Mouse (Mus musculus) cerebellum, adult 2 months (tissue): ENCODE measurements around the gene Commd3.

Experiments
- CTCF ChIP-seq: fragments of 200-500 bp; IDR thresholded peaks from 2 replicates; pipeline ENCODE4 v1.5.1; 2011; ENCODE audit warnings: low read depth, mild to moderate bottlenecking, control low read depth, low read length, moderate library complexity, borderline replicate concordance; ENCODE audit not compliant: insufficient read depth
- POLR2A ChIP-seq: fragments of 200-500 bp; IDR thresholded peaks from 2 replicates; pipeline ENCODE4 v1.6.1; 2011; ENCODE audit warnings: low read length, control low read depth, borderline replicate concordance; ENCODE audit not compliant: insufficient read depth

DNA sequence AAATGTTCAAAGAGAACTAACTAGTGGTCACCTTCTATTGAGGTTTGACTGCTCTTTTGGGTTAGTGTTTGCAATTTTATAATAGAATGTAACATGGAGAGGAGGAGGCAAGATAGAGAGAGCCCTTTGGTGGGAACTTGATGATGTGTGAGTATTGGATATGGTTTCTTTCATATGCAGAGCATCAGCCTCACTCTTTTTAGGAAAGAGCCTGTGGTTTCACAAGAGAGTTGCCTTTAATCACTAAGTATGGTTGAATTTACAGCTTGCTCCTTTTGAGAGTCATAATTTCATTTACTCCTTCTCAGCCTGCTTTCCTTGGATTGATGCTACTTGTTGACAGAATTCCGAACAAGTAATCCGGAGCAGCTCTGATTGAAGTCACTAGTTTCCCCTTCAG, 7.5 kb downstream of the Commd3 start:
- no peak for TF ChIP-seq CTCF
- TF ChIP-seq POLR2A, result no peak
